Comparison of ENCODE assay signal across 8 mouse cellular contexts in genomic region chr7:64287414-64288091, GRCm38 (mm10). TPM values are rescaled to one million over a fixed set of nuclear protein-coding genes. Genes with fewer than 3 reads are reported as not detected.
DNase-seq lines count a peak whose midpoint lies in the region; ATAC-seq and TF ChIP-seq lines count a peak whose summit lies in the region.

Gene Mtmr10, plus strand, starts transcription at chr7:64287653.

- H3K36me3 ChIP-seq in embryonic facial prominence, embryonic 15.5 days: no peaks in the 10 kb centered on the region
- peaks cover 6% of the 10 kb centered on the region; the same call in 1 of the 2 replicates for H3K36me3 ChIP-seq in limb, embryonic 14.5 days (ENCODE audit: control insufficient read depth, insufficient read depth, low read length)
- H3K36me3 ChIP-seq in midbrain, postnatal 0 days (ENCODE audit: insufficient read depth, low read length): no peaks in the 10 kb centered on the region

- no peak for TF ChIP-seq CTCF in bone marrow, adult 2 months (IDR thresholded peaks at IDR 0.05; ENCODE audit: control insufficient read depth, insufficient read depth, low read length)
- peak; percentile 69 for TF ChIP-seq CTCF in midbrain, postnatal 0 days (IDR thresholded peaks at IDR 0.05)

- peak; percentile 8 for DNase-seq in 416B (ENCODE audit: low read depth)
- DNase-seq in heart, adult 8-10 months (ENCODE audit: low spot score): peak; percentile 97
- peak; percentile 99 for DNase-seq in kidney, adult 9 months
- peak; percentile 96 for DNase-seq in limb, embryonic 14.5 days (ENCODE audit: low spot score)
- DNase-seq in midbrain, postnatal 0 days (ENCODE audit: low spot score): peak; percentile 99
- peak; percentile 95 to 96 for DNase-seq in spleen, postnatal 14 days (ENCODE audit: low spot score in 2 of 2)

- H3K9ac ChIP-seq in embryonic facial prominence, embryonic 15.5 days: peak within 1 kb of the TSS; percentile 75
- peak within 1 kb of the TSS; percentile 75 for H3K9ac ChIP-seq in limb, embryonic 14.5 days (ENCODE audit: low read depth, low read length, severe bottlenecking)
- H3K9ac ChIP-seq in midbrain, postnatal 0 days (replicated peaks; ENCODE audit: low read length, poor library complexity, severe bottlenecking): peak within 1 kb of the TSS; percentile 86

- peak within 1 kb of the TSS; percentile 61 for H3K4me2 ChIP-seq in embryonic facial prominence, embryonic 15.5 days (replicated peaks)
- peak within 1 kb of the TSS; percentile 60 for H3K4me2 ChIP-seq in limb, embryonic 14.5 days (replicated peaks; ENCODE audit: low read depth, low read length, severe bottlenecking)
- peak within 1 kb of the TSS; percentile 62 for H3K4me2 ChIP-seq in midbrain, postnatal 0 days (ENCODE audit: low read depth, low read length, poor library complexity, severe bottlenecking)

- ATAC-seq in embryonic facial prominence, embryonic 15.5 days (ENCODE audit: insufficient number of reproducible peaks, low FRiP score, low TSS enrichment, low read depth): peak; percentile 97
- ATAC-seq in limb, embryonic 14.5 days (ENCODE audit: low FRiP score, low read depth): peak; percentile 99
- ATAC-seq in midbrain, postnatal 0 days (ENCODE audit: low FRiP score): peak; percentile 98

- no peaks in the 10 kb centered on the region; the same call in 1 of the 2 replicates for H3K4me1 ChIP-seq in bone marrow, adult 2 months (ENCODE audit: control insufficient read depth, insufficient read depth, low read length)
- H3K4me1 ChIP-seq in embryonic facial prominence, embryonic 15.5 days: peaks cover 8% of the 10 kb centered on the region
- no peaks in the 10 kb centered on the region for H3K4me1 ChIP-seq in limb, embryonic 14.5 days (ENCODE audit: control insufficient read depth, insufficient read depth, low read length)
- H3K4me1 ChIP-seq in midbrain, postnatal 0 days (ENCODE audit: insufficient read depth, low read length): no peaks in the 10 kb centered on the region

- H3K27ac ChIP-seq in bone marrow, adult 2 months (ENCODE audit: control insufficient read depth, insufficient read depth, low read depth, low read length, poor library complexity): peak within 1 kb of the TSS; percentile 71
- H3K27ac ChIP-seq in embryonic facial prominence, embryonic 15.5 days (replicated peaks): peak within 1 kb of the TSS; percentile 87
- H3K27ac ChIP-seq in limb, embryonic 14.5 days (replicated peaks; ENCODE audit: low read depth, low read length): peak within 1 kb of the TSS; percentile 76
- peak within 1 kb of the TSS; percentile 78 for H3K27ac ChIP-seq in midbrain, postnatal 0 days (ENCODE audit: low read depth, low read length)

- H3K9me3 ChIP-seq in embryonic facial prominence, embryonic 15.5 days (replicated peaks): no peaks in the 10 kb centered on the region
- no peaks in the 10 kb centered on the region for H3K9me3 ChIP-seq in limb, embryonic 14.5 days (ENCODE audit: control insufficient read depth, low read length)
- no peaks in the 10 kb centered on the region for H3K9me3 ChIP-seq in midbrain, postnatal 0 days (ENCODE audit: low read length)

- peak within 1 kb of the TSS; percentile 66 for H3K4me3 ChIP-seq in bone marrow, adult 2 months (replicated peaks; ENCODE audit: control insufficient read depth, low read depth, low read length)
- H3K4me3 ChIP-seq in embryonic facial prominence, embryonic 15.5 days (replicated peaks): peak within 1 kb of the TSS; percentile 71
- H3K4me3 ChIP-seq in limb, embryonic 14.5 days (replicated peaks; ENCODE audit: low read length): peak within 1 kb of the TSS; percentile 75
- peak within 1 kb of the TSS; percentile 93 for H3K4me3 ChIP-seq in midbrain, postnatal 0 days (ENCODE audit: low read depth, low read length)

- WGBS in bone marrow, adult 2 months: under 1% methylated on average over 77 of the region's 77 CpGs
- under 1% methylated on average over 77 of the region's 77 CpGs for WGBS in embryonic facial prominence, embryonic 15.5 days
- WGBS in limb, embryonic 14.5 days: under 1% methylated on average over 63 of the region's 77 CpGs
- under 1% methylated on average over 77 of the region's 77 CpGs for WGBS in midbrain, postnatal 0 days

- peak; percentile 50; the same call in 1 of the 2 replicates for TF ChIP-seq POLR2A in bone marrow, adult 2 months (IDR thresholded peaks at IDR 0.05; ENCODE audit: borderline replicate concordance, control insufficient read depth, low read depth, low read length)
- 0 out of 2 replicates have a peak, but pooled peaks have one; percentile 47 for TF ChIP-seq POLR2A in limb, embryonic 14.5 days (IDR thresholded peaks at IDR 0.05; ENCODE audit: borderline replicate concordance, extremely low read depth, insufficient read depth, insufficient read length)

- no peaks in the 10 kb centered on the region for H3K27me3 ChIP-seq in embryonic facial prominence, embryonic 15.5 days
- H3K27me3 ChIP-seq in limb, embryonic 14.5 days (ENCODE audit: control insufficient read depth, insufficient read depth, low read length): no peaks in the 10 kb centered on the region
- no peaks in the 10 kb centered on the region for H3K27me3 ChIP-seq in midbrain, postnatal 0 days (ENCODE audit: insufficient read depth, low read length)

RNA-seq across cellular contexts. Expression of gene Mtmr10, which starts in this region (rescaled TPM):
- 2.0 and 2.2 TPM in 2 replicates for polyA plus RNA-seq in bone marrow, adult 2 months (2011; ENCODE audit: insufficient read depth, insufficient read length, low replicate concordance, missing spikeins)
- polyA plus RNA-seq in embryonic facial prominence, embryonic 15.5 days (2015; fragmentation: Nextera tagmentation; extraction: Ambion mirVana): 14.9 and 15.5 TPM in 2 replicates
- total RNA-seq in heart, adult 8-10 months (2022): 10 to 100 TPM; 10.3 to 17.0 (median 12.6) TPM
- polyA plus RNA-seq in limb, embryonic 14.5 days (2012; rRNA removed): 9.3 and 10.0 TPM in 2 replicates
- polyA plus RNA-seq in limb, embryonic 14.5 days (2014; fragmentation: Nextera tagmentation; extraction: Ambion mirVana): 15.5 and 15.8 TPM in 2 replicates
- 10.2 and 10.7 TPM in 2 replicates for total RNA-seq in midbrain, postnatal 0 days (2014; rRNA removed)
- 6.8 and 7.1 TPM in 2 replicates for polyA plus RNA-seq in midbrain, postnatal 0 days (2015; fragmentation: Nextera tagmentation; extraction: Ambion mirVana)

Comparison
In these comparisons a context has a peak if more than half of its experiments do, and no peak if none do; other contexts are left out.
1. Peak in every context shown above with its lines: DNase-seq, ATAC-seq, H3K4me3 ChIP-seq and H3K27ac ChIP-seq.
2. DNase-seq: peak in every context shown above with its lines; median percentile 99 in kidney, adult 9 months; 99 in midbrain, postnatal 0 days; 97 in heart, adult 8-10 months; 96 in limb, embryonic 14.5 days; 96 in spleen, postnatal 14 days; 8 in 416B.